Mouse (Mus musculus) liver, embryonic 16.5 days (tissue): Measurements from ENCODE around the gene Ccdc151. TPM values are rescaled to one million over a fixed set of nuclear protein-coding genes. Genes with fewer than 3 reads are reported as not detected.

ENCODE experiments used
- ATAC-seq: fragments of 200-750 bp; cut with Nextera tagmentation; 2 replicates; pipeline ENCODE4 v1.8.0; 2017; ENCODE audit warnings: low read depth, mild to moderate bottlenecking, moderate number of reproducible peaks, moderate library complexity
- H3K27ac ChIP-seq: fragments of 300-500 bp; sonication (generic); 2 replicates; pipeline ENCODE4 v1.5.1; 2014; ENCODE audit warnings: mild to moderate bottlenecking, low read length
- H3K27me3 ChIP-seq: fragments of 300-500 bp; sonication (generic); 2 replicates; pipeline ENCODE4 v1.6.1; 2014; ENCODE audit warnings: low read depth, low read length, mixed read lengths; ENCODE audit not compliant: control insufficient read depth, insufficient read depth
- H3K36me3 ChIP-seq: fragments of 300-500 bp; sonication (generic); 2 replicates; pipeline ENCODE4 v1.6.1; 2014; ENCODE audit warnings: mild to moderate bottlenecking; ENCODE audit not compliant: control insufficient read depth, insufficient read depth
- H3K4me1 ChIP-seq: fragments of 300-500 bp; sonication (generic); 2 replicates; pipeline ENCODE4 v1.6.1; 2014; ENCODE audit warnings: low read depth, low read length, mixed read lengths; ENCODE audit not compliant: control insufficient read depth
- H3K4me2 ChIP-seq: fragments of 300-500 bp; sonication (generic); 2 replicates; pipeline ENCODE4 v1.6.1; 2014; ENCODE audit warnings: low read depth, low read length, mixed read lengths
- H3K4me3 ChIP-seq: fragments of 300-500 bp; sonication (generic); 2 replicates; pipeline ENCODE4 v1.5.1; 2014; ENCODE audit warnings: low read depth, mild to moderate bottlenecking, low read length
- H3K9ac ChIP-seq: fragments of 300-500 bp; sonication (generic); 2 replicates; pipeline ENCODE4 v1.6.1; 2014; ENCODE audit warnings: low read depth, low read length
- H3K9me3 ChIP-seq: fragments of 300-500 bp; sonication (generic); replicated peaks from 2 replicates; pipeline ENCODE4 v1.6.1; 2016; ENCODE audit warnings: low read length; ENCODE audit not compliant: control insufficient read depth
- WGBS: fragments of 180-500 bp; shearing (Covaris S2); extraction: QIAGEN DNeasy Blood & Tissue Kit; methylation state at CpG from one replicate; pipeline ENCODE4 v1.1.7; 2014; ENCODE audit not compliant: insufficient replicate concordance; 5-methylcytosine and 5-hydroxymethylcytosine counted together
- polyA plus RNA-seq: library from polyadenylated mRNA; unstranded; fragments of >200 nt; fragmentation: Nextera tagmentation; extraction: Ambion mirVana; gene quantifications from 2 replicates; pipeline ENCODE4 v1.2.1, GENCODE M21; 2015

Ccdc151 gene
- polyA plus RNA-seq, 1 experiment from 2014 or later = 0.05 TPM

- peak within 1 kb of the TSS; percentile 74 for H3K9ac ChIP-seq
- peaks cover 36% of the 10 kb centered on the region for H3K4me1 ChIP-seq
- H3K9me3 ChIP-seq = no peaks in the 10 kb centered on the region
- H3K4me2 ChIP-seq = peak within 1 kb of the TSS; percentile 80
- ATAC-seq = peak; percentile 73
- H3K27ac ChIP-seq = peak within 1 kb of the TSS; percentile 97
- peak within 1 kb of the TSS; percentile 68 for H3K4me3 ChIP-seq
- WGBS = 6% methylated on average over 8 of the region's 8 CpGs
- peaks cover 7% of the 10 kb centered on the region; the same call in 1 of the 2 replicates for H3K27me3 ChIP-seq
- peaks cover 33% of the 10 kb centered on the region for H3K36me3 ChIP-seq
Measured at GRCm38 (mm10) chr9:21963417-21963816, 39.0 kb downstream of the Ccdc151 start, which contains the start of gene Epor. Epor (minus strand) TSS chr9:21963506.

GRCm38 (mm10) chr9:21962416-21963059 is 39.9 kb downstream of the Ccdc151 start:
- Histone ChIP-seq H3K4me1 (peaks cover 41% of the 10 kb centered on the region), H3K36me3 (peaks cover 37% of the 10 kb centered on the region), H3K4me3 (peak overlapping the region; percentile 68), H3K9ac (peak overlapping the region; percentile 74), H3K4me2 (peak overlapping the region; percentile 80), H3K9me3 (no peaks in the 10 kb centered on the region), H3K27ac (peak overlapping the region; percentile 97), H3K27me3 (peaks cover 7% of the 10 kb centered on the region; the same call in 1 of the 2 replicates)
- ATAC-seq = peak; percentile 93
- under 1% methylated on average over 34 of the region's 34 CpGs for WGBS

DNA sequence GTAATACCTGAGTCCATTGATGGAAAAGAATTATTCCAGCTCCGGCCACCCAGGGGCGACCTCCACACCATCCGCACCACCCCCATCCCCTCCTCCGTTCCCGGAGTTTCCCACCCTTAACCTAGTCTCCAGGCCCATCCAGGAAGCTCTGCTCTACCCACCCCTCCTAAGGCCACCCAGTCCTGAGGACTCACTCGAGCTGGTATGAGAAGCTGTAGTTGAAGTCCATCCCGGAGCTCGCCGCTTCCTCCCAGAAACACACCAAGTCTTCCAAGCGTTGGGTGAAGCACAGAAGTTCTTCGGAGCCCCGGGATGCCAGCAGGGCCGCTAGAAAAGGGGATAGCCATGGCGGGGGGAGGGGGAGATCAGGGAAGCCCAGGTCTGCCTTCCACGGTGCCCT is 40.4 kb downstream of the Ccdc151 start:
- H3K4me1 ChIP-seq = peaks cover 43% of the 10 kb centered on the region

GRCm38 (mm10) chr9:21961366-21961980 is 41.0 kb downstream of the Ccdc151 start:
- Histone ChIP-seq H3K4me2 (peak overlapping the region; percentile 80), H3K27me3 (peaks cover 7% of the 10 kb centered on the region; the same call in 1 of the 2 replicates), H3K4me1 (peaks cover 46% of the 10 kb centered on the region), H3K9me3 (no peaks in the 10 kb centered on the region), H3K9ac (peak overlapping the region; percentile 74), H3K36me3 (peaks cover 39% of the 10 kb centered on the region), H3K27ac (peak overlapping the region; percentile 91), H3K4me3 (peak overlapping the region; percentile 68)
- 0 out of 2 replicates have a peak, but pooled peaks have one; percentile 2 for ATAC-seq
- 1% methylated on average over 35 of the region's 35 CpGs for WGBS

More for the DNA sequence above, 40.4 kb downstream of the Ccdc151 start:
- peak overlapping the region; percentile 80 for H3K4me2 ChIP-seq
- H3K9me3 ChIP-seq = no peaks in the 10 kb centered on the region
- H3K4me3 ChIP-seq = peak overlapping the region; percentile 68
- H3K9ac ChIP-seq = peak overlapping the region; percentile 74
- peak overlapping the region; percentile 91 for H3K27ac ChIP-seq
- H3K27me3 ChIP-seq = peaks cover 7% of the 10 kb centered on the region; the same call in 1 of the 2 replicates
- peaks cover 39% of the 10 kb centered on the region for H3K36me3 ChIP-seq
- WGBS = under 1% methylated on average over 13 of the region's 15 CpGs
- peak; percentile 3 for ATAC-seq

DNA sequence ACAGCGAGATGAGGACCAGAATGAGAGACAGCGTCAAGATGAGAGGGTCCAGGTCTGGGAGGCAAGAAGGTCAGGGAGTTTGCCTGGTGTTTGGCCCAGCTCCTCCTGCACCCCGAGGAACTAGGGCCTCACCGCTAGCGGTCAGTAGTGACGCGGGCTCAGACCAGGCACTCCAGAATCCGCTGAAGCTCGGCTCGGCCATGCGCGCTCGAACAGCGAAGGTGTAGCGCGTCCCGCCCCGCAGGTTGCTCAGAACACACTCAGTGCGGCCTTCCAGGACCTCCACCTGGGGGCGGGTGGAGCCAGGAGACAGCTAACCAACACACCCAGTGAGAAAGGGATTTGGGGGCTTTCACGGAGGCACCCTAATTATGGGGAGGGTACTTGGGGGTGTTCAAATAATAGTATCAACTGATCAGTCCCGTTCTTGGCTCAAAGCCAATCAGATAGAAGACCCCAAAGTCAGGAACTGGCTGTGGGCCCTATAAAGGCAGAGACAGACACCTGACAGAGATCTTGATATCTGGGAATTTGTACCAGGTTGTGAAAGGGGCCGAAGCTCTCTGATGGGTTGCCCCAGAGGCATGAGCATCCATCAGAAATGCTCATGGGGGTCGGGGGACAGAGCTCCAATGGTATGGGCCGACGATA is 41.8 kb downstream of the Ccdc151 start:
- WGBS = 35% methylated on average over 26 of the region's 26 CpGs
- peak overlapping the region; percentile 74 for H3K9ac ChIP-seq
- no peak for ATAC-seq
- H3K4me2 ChIP-seq = peak overlapping the region; percentile 80
- H3K9me3 ChIP-seq = no peaks in the 10 kb centered on the region
- H3K27ac ChIP-seq = peak overlapping the region; percentile 91
- peaks cover 50% of the 10 kb centered on the region for H3K4me1 ChIP-seq
- peaks cover 7% of the 10 kb centered on the region; the same call in 1 of the 2 replicates for H3K27me3 ChIP-seq
- peaks cover 39% of the 10 kb centered on the region for H3K36me3 ChIP-seq
- peak overlapping the region; percentile 68 for H3K4me3 ChIP-seq

- Histone ChIP-seq H3K27ac (peak overlapping the region; percentile 91), H3K4me3 (peak overlapping the region; percentile 68), H3K27me3 (peaks cover 7% of the 10 kb centered on the region; the same call in 1 of the 2 replicates), H3K36me3 (peaks cover 39% of the 10 kb centered on the region), H3K9ac (peak overlapping the region; percentile 74; the same call in 1 of the 2 replicates), H3K4me2 (peak overlapping the region; percentile 80), H3K9me3 (no peaks in the 10 kb centered on the region), H3K4me1 (peaks cover 50% of the 10 kb centered on the region)
- 65% methylated on average over 9 of the region's 9 CpGs for whole genome bisulfite sequencing
- ATAC-seq = no peak
Measured at GRCm38 (mm10) chr9:21960135-21960534, 42.3 kb downstream of the Ccdc151 start.

- peaks cover 39% of the 10 kb centered on the region for H3K36me3 ChIP-seq
- H3K9me3 ChIP-seq = no peaks in the 10 kb centered on the region
- H3K27ac ChIP-seq = peak overlapping the region; percentile 20; the same call in 1 of the 2 replicates
- peak overlapping the region; percentile 7; the same call in 1 of the 2 replicates for H3K9ac ChIP-seq
- H3K4me3 ChIP-seq = peak overlapping the region; percentile 68
- peaks cover 7% of the 10 kb centered on the region; the same call in 1 of the 2 replicates for H3K27me3 ChIP-seq
- H3K4me1 ChIP-seq = peaks cover 54% of the 10 kb centered on the region
- no peak for ATAC-seq
- peak overlapping the region; percentile 80 for H3K4me2 ChIP-seq
- WGBS = 89% methylated on average over 7 of the region's 7 CpGs
Measured at GRCm38 (mm10) chr9:21959244-21959643, 43.2 kb downstream of the Ccdc151 start.

GRCm38 (mm10) chr9:21958372-21958771 is 44.1 kb downstream of the Ccdc151 start:
- WGBS = 65% methylated on average over 5 of the region's 5 CpGs
- no peak for ATAC-seq
- H3K4me3 ChIP-seq = no peak overlapping the region
- H3K9ac ChIP-seq = no peak overlapping the region
- H3K27me3 ChIP-seq = peaks cover 7% of the 10 kb centered on the region; the same call in 1 of the 2 replicates
- H3K36me3 ChIP-seq = peaks cover 39% of the 10 kb centered on the region
- H3K4me2 ChIP-seq = no peak overlapping the region
- H3K4me1 ChIP-seq = peaks cover 46% of the 10 kb centered on the region
- H3K27ac ChIP-seq = peak overlapping the region; percentile 60; the same call in 1 of the 2 replicates
- H3K9me3 ChIP-seq = no peaks in the 10 kb centered on the region
